Mouse (Mus musculus): ENCODE measurements around the gene C1qtnf4. TPM values are rescaled to one million over a fixed set of nuclear protein-coding genes. Genes with fewer than 3 reads are reported as not detected.

C1qtnf4 gene
- polyA plus RNA-seq, 1 experiment: not detected

DNA sequence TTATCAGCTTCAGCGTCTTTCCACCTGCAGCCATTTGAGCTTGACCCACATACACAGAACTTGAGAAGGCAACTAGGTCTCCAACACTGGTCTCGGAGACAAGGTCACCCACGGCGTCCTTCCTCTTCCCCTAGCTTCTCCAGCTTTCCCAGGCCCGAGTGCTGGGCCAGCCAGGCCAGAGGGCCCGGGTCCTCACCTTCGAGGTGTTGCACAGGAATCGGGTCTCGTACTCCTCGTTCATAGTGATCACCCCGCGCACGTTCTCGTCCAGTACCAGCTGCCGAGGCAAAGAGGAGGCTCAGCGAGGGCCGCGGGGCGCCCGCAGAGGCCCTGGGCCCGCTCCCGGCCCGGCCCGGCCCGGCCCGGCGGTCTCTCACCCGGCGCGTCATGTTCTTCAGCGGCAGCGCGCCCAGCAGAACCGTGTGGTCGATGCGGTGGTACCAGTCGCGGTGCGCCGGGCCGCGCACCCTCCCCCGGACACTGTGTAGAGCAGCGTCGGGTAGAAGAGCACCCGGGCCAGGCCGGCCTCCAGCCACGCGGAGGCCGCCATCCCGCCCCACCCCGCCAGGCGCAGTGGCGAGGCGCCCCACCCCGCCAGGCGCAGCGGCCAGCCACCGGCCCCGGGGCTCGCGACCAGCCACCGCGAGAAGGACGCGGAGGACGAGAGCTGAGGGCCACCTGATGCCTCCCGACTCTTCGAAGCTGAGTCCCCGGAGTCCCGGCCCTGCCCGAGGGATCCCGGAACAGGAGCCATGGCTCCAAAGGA lies 31.8 kb downstream of the C1qtnf4 start:
- H3K4me3 ChIP-seq (ENCODE audit: insufficient read depth, low read depth, low read length): peak overlapping the region; percentile 62
- under 1% methylated on average over 73 of the region's 73 CpGs for WGBS
- peaks cover 8% of the 10 kb centered on the region for H3K4me1 ChIP-seq (ENCODE audit: control insufficient read depth, insufficient read depth, low read length)
- TF ChIP-seq POLR2A (IDR thresholded peaks at IDR 0.05; ENCODE audit: insufficient read depth, low read depth, low read length): peak; percentile 34; the same call in 1 of the 2 replicates
- no peak for TF ChIP-seq CTCF (IDR thresholded peaks at IDR 0.05; ENCODE audit: insufficient read depth, low read depth, low read length)
- H3K27ac ChIP-seq (ENCODE audit: insufficient read depth, low read depth, low read length): peak overlapping the region; percentile 78

GRCm38 (mm10) chr2:90917999-90918698 lies 32.5 kb downstream of the C1qtnf4 start:
- Histone ChIP-seq H3K27ac (ENCODE audit: insufficient read depth, low read depth, low read length) (peak overlapping the region; percentile 78), H3K4me3 (ENCODE audit: insufficient read depth, low read depth, low read length) (peak overlapping the region; percentile 62), H3K4me1 (ENCODE audit: control insufficient read depth, insufficient read depth, low read length) (peaks cover 8% of the 10 kb centered on the region)
- TF ChIP-seq POLR2A (IDR thresholded peaks at IDR 0.05; ENCODE audit: insufficient read depth, low read depth, low read length): no peak
- 8% methylated on average over 16 of the region's 16 CpGs for WGBS

GRCm38 (mm10) chr2:90921178-90921577 lies 35.5 kb downstream of the C1qtnf4 start:
- H3K4me3 ChIP-seq (ENCODE audit: insufficient read depth, low read depth, low read length): no peak overlapping the region
- TF ChIP-seq CTCF (IDR thresholded peaks at IDR 0.05; ENCODE audit: insufficient read depth, low read depth, low read length) (no peak), POLR2A (IDR thresholded peaks at IDR 0.05; ENCODE audit: insufficient read depth, low read depth, low read length) (no peak)
- H3K4me1 ChIP-seq (ENCODE audit: control insufficient read depth, insufficient read depth, low read length): 0 out of 2 replicates have a peak, but pooled peaks cover 3% of the 10 kb centered on the region
- no peak overlapping the region for H3K27ac ChIP-seq (ENCODE audit: insufficient read depth, low read depth, low read length)
- WGBS: 92% methylated on average over 1 of the region's 1 CpGs

DNA sequence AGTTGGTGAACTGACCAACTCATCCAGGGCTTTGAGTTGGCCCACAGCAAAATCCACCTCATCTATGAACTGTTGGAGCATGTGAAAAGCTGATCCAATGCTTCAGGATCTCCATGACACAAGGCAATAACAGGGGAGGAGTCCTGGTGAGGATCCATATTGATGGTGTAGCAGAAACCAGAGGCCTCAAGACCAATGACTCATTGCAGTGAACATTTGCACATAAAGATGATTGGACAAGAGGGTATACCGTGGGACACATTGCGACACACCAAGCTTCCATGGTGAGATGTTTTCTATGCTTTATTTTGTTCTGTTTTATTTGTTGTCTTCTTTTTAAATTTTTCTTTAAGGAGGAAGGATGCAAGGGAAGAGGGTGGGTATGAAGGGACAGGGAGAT lies 37.0 kb downstream of the C1qtnf4 start:
- Histone ChIP-seq H3K4me3 (ENCODE audit: insufficient read depth, low read depth, low read length) (no peak overlapping the region), H3K27ac (ENCODE audit: insufficient read depth, low read depth, low read length) (no peak overlapping the region), H3K4me1 (ENCODE audit: control insufficient read depth, insufficient read depth, low read length) (0 out of 2 replicates have a peak, but pooled peaks cover 3% of the 10 kb centered on the region)
- 92% methylated on average over 2 of the region's 2 CpGs for WGBS
- TF ChIP-seq POLR2A (IDR thresholded peaks at IDR 0.05; ENCODE audit: insufficient read depth, low read depth, low read length): no peak

GRCm38 (mm10) chr2:90928566-90928965 lies 42.9 kb downstream of the C1qtnf4 start:
- 90% methylated on average over 13 of the region's 13 CpGs for WGBS
- no peaks in the 10 kb centered on the region for H3K4me1 ChIP-seq (ENCODE audit: control insufficient read depth, insufficient read depth, low read length)
- H3K27ac ChIP-seq (ENCODE audit: insufficient read depth, low read depth, low read length): no peak overlapping the region
- no peak overlapping the region for H3K4me3 ChIP-seq (ENCODE audit: insufficient read depth, low read depth, low read length)
- TF ChIP-seq CTCF (IDR thresholded peaks at IDR 0.05; ENCODE audit: insufficient read depth, low read depth, low read length) (no peak), POLR2A (IDR thresholded peaks at IDR 0.05; ENCODE audit: insufficient read depth, low read depth, low read length) (no peak)

- Histone ChIP-seq H3K27ac (ENCODE audit: insufficient read depth, low read depth, low read length) (no peak overlapping the region), H3K4me1 (ENCODE audit: control insufficient read depth, insufficient read depth, low read length) (no peaks in the 10 kb centered on the region), H3K4me3 (ENCODE audit: insufficient read depth, low read depth, low read length) (no peak overlapping the region)
- 85% methylated on average over 8 of the region's 8 CpGs for WGBS
- TF ChIP-seq CTCF (IDR thresholded peaks at IDR 0.05; ENCODE audit: insufficient read depth, low read depth, low read length) (no peak), POLR2A (IDR thresholded peaks at IDR 0.05; ENCODE audit: insufficient read depth, low read depth, low read length) (no peak)
These were observed 46.2 kb downstream of the C1qtnf4 start for GRCm38 (mm10) chr2:90931829-90932228.

GRCm38 (mm10) chr2:90932273-90932672 lies 46.6 kb downstream of the C1qtnf4 start:
- no peak overlapping the region for H3K4me3 ChIP-seq (ENCODE audit: insufficient read depth, low read depth, low read length)
- 70% methylated on average over 2 of the region's 2 CpGs for WGBS
- no peak overlapping the region for H3K27ac ChIP-seq (ENCODE audit: insufficient read depth, low read depth, low read length)
- no peak for TF ChIP-seq POLR2A (IDR thresholded peaks at IDR 0.05; ENCODE audit: insufficient read depth, low read depth, low read length)
- TF ChIP-seq CTCF (IDR thresholded peaks at IDR 0.05; ENCODE audit: insufficient read depth, low read depth, low read length): no peak
- H3K4me1 ChIP-seq (ENCODE audit: control insufficient read depth, insufficient read depth, low read length): no peaks in the 10 kb centered on the region

- Histone ChIP-seq H3K4me1 (ENCODE audit: control insufficient read depth, insufficient read depth, low read length) (0 out of 2 replicates have a peak, but pooled peaks cover 2% of the 10 kb centered on the region), H3K27ac (ENCODE audit: insufficient read depth, low read depth, low read length) (no peak overlapping the region), H3K4me3 (ENCODE audit: insufficient read depth, low read depth, low read length) (no peak overlapping the region)
- WGBS: 66% methylated on average over 3 of the region's 3 CpGs
- no peak for TF ChIP-seq POLR2A (IDR thresholded peaks at IDR 0.05; ENCODE audit: insufficient read depth, low read depth, low read length)
- no peak for TF ChIP-seq CTCF (IDR thresholded peaks at IDR 0.05; ENCODE audit: insufficient read depth, low read depth, low read length)
These were observed 52.7 kb downstream of the C1qtnf4 start for GRCm38 (mm10) chr2:90938362-90938761.

DNA sequence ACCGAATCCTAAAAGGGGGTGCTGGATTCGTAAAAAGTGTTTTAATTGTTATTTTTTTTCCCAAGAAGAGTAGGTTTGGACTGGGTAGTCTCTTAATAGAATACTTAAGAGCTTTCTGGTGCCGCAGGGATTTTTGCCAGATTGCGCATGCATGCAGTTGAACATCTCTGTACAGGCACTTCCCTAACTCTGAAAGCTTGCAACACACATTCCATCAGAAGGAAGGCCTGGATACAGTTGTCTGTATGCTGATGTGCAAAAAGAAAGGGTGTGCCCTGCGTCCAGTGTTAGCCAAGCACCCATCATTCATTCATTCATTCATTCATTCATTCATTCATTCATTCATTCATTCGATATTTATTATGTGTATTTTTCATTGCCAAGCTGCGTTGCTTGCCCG lies 54.1 kb downstream of the C1qtnf4 start:
- Histone ChIP-seq H3K4me1 (ENCODE audit: control insufficient read depth, insufficient read depth, low read length) (0 out of 2 replicates have a peak, but pooled peaks cover 2% of the 10 kb centered on the region), H3K4me3 (ENCODE audit: insufficient read depth, low read depth, low read length) (peak overlapping the region; percentile 83), H3K27ac (ENCODE audit: insufficient read depth, low read depth, low read length) (peak overlapping the region; percentile 4; the same call in 1 of the 2 replicates)
- WGBS: 27% methylated on average over 8 of the region's 8 CpGs
- TF ChIP-seq POLR2A (IDR thresholded peaks at IDR 0.05; ENCODE audit: insufficient read depth, low read depth, low read length) (no peak), CTCF (IDR thresholded peaks at IDR 0.05; ENCODE audit: insufficient read depth, low read depth, low read length) (no peak)

Other genes with a start within 250 kb of the C1qtnf4 start
- not detected in 2 replicates for gene Nup160, start 208.6 kb upstream of the C1qtnf4 start, polyA plus RNA-seq (2012; ENCODE audit: insufficient read depth, insufficient read length, low replicate concordance, missing spikeins)
- 360 TPM in 1 of 2 replicates, not detected in the other for gene Fnbp4, start 140.5 kb upstream of the C1qtnf4 start, polyA plus RNA-seq (2012; ENCODE audit: insufficient read depth, insufficient read length, low replicate concordance, missing spikeins)
- not detected in 2 replicates for gene Agbl2, start 103.1 kb upstream of the C1qtnf4 start, polyA plus RNA-seq (2012; ENCODE audit: insufficient read depth, insufficient read length, low replicate concordance, missing spikeins)
- 367 TPM in 1 of 2 replicates, not detected in the other for gene Mtch2, start 38.7 kb upstream of the C1qtnf4 start, polyA plus RNA-seq (2012; ENCODE audit: insufficient read depth, insufficient read length, low replicate concordance, missing spikeins)
- gene Kbtbd4, start 18.9 kb downstream of the C1qtnf4 start, polyA plus RNA-seq (2012; ENCODE audit: insufficient read depth, insufficient read length, low replicate concordance, missing spikeins): not detected in 2 replicates
- gene Ndufs3, start 19.0 kb downstream of the C1qtnf4 start, polyA plus RNA-seq (2012; ENCODE audit: insufficient read depth, insufficient read length, low replicate concordance, missing spikeins): not detected in 2 replicates
- 177 and 210 TPM in 2 replicates for gene Celf1, start 54.5 kb downstream of the C1qtnf4 start, polyA plus RNA-seq (2012; ENCODE audit: insufficient read depth, insufficient read length, low replicate concordance, missing spikeins)
- gene Rapsn, start 149.8 kb downstream of the C1qtnf4 start, polyA plus RNA-seq (2012; ENCODE audit: insufficient read depth, insufficient read length, low replicate concordance, missing spikeins): not detected in 2 replicates
- not detected in 2 replicates for gene Psmc3, start 168.1 kb downstream of the C1qtnf4 start, polyA plus RNA-seq (2012; ENCODE audit: insufficient read depth, insufficient read length, low replicate concordance, missing spikeins)
- not detected in 2 replicates for gene Slc39a13, start 184.6 kb downstream of the C1qtnf4 start, polyA plus RNA-seq (2012; ENCODE audit: insufficient read depth, insufficient read length, low replicate concordance, missing spikeins)
- gene Spi1, start 196.5 kb downstream of the C1qtnf4 start, polyA plus RNA-seq (2012; ENCODE audit: insufficient read depth, insufficient read length, low replicate concordance, missing spikeins): not detected in 2 replicates
- not detected in 2 replicates for gene Mybpc3, start 232.3 kb downstream of the C1qtnf4 start, polyA plus RNA-seq (2012; ENCODE audit: insufficient read depth, insufficient read length, low replicate concordance, missing spikeins)